Mouse (Mus musculus) spleen, embryonic (tissue): ENCODE data around the gene E4f1.

ENCODE experiments used
- CTCF ChIA-PET: fragments of 350-600 bp; sonication (Branson Sonifier 250); formaldehyde crosslinking; loops from one replicate; lab custom pipeline; 2022; lab: Charles Lee

The E4f1 gene

DNA sequence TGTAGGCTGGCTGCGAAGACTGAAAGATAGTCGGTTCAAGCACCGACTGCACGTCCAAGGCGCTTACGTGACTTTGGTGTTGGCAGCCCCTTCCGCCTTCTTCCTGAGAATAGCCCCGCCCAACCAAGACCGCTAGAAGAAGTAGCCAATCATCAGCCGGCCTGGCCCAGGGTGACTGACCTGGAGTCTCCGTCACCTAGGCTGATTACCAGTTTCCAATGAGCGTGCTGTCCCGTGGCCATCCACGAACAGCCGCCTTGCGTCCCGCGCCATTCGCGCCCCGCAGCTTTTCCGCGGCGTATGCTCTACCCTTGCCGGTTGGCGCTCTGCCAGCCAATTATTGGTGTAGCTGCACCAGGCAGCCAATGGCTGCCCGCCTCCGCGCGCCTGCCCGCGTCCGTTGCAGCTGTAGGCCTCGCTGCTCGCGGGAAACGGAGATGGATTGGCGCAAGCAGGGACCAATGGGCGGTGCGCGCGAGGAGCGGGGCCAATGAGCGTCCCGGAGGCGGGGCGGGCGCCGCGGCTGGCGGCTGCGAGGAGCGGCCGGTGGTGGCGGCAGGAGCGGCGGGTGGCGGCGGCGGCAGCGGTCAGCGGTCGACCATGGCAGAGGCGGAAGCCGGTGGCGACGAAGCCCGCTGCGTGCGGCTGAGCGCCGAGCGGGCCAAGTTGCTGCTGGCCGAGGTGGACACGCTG lies at the start of gene E4f1, which contains the start of gene Pgp:
Gene E4f1 (minus strand): TSS at position 404 of the 693 bp plus-strand sequence.
Gene Pgp (plus strand): TSS at position 483 of the 693 bp plus-strand sequence.
- CTCF ChIA-PET: no interaction called here

DNA sequence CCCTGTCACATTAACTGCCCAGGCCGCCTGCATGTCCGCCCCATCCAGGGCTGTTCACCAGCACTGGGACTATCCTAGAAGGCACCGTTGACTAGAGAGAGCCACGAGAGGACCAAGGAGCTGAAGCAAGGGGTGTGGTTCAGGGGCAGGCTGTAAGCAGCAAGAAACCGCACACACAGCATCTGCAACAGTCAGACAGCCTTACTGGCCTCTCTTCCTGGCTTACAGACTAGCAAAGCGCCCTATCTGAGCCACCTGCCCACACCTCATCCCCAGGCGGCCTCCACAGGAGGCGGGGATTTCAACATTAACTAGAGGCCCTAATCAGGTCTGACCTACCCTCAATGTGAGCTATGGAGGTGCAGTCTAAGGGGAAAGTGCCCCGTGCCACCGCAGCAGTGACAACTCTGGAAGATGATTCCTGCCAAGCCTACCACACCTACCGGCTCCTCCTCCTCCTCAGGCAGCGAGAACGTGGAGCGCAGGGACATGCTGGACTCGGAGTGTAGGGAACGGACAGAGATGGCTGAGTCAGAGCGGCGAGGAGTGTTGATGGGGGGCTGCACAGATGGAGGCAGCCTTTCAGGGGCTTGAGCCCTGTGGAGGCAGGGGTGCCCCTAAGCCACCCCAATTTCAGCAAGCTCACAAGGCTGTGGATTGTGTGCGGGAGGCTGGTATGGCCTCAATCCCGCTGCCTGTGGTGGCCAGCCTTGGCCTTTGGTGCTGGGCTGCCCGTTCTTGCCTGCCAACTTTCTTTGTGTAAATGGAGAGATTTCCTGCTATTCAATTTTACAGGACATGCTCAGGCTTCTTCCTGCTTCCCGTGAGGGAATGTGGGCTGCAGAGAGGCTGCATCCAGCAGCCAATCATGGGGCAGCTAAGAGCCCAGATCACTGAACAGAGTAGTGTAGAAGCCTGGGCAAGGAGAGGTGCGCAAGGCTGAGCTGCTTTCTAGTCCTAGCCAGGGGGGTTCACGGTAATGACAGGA lies 44.5 kb upstream of the E4f1 start:
- CTCF ChIA-PET: no interaction called here

DNA sequence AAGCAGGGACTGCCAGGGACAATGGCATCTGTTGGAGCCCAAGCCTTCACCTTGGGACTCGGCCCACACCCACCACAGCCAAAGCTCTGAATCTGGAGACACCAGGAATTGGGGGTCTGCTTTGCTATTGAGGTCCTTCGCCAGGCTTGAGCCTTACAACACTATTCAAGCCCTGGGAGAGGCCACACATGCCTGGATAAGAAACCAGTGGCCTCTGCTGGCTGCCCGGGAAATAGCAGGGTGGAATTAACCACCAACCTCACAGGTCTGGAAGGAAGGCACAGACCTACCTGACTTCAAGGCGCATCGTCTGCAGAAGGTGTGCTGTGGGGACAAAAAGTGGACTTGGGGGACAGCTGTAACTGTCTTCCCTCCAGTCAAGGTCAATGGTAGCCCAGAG lies 43.5 kb upstream of the E4f1 start:
- CTCF ChIA-PET: no interaction called here

DNA sequence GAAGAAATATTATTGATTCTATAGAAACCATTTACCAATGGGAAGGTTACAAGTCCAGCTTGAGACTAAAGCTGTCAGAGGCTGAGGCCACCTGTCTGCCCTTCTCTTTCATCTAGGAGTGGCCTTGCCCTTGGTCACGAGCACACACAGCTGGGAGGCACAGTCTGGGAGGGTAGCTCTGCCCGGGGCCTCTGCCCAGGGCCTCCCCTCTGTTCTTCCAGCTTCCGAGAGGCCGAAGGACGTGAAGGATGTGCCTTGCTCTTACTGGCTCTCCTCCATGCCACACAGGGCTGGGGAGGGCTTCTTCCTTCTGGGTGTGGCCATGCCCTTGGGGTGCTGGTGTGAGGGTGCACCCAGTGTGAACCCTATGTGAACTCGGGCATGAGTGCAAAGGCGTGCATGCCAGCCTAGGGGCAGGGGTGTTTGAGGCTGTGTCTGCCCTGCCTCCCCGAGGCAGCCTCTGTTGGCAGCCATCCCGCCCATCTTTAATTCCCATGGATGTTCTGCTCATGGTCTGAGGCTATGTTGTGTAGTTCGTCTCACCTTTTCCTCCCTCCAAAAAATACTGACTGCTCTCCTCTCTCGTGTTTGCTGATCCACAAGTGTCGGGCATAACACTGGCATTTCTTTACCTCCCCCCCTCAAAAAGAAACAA lies 37.8 kb upstream of the E4f1 start:
- CTCF ChIA-PET: no interaction called here

DNA sequence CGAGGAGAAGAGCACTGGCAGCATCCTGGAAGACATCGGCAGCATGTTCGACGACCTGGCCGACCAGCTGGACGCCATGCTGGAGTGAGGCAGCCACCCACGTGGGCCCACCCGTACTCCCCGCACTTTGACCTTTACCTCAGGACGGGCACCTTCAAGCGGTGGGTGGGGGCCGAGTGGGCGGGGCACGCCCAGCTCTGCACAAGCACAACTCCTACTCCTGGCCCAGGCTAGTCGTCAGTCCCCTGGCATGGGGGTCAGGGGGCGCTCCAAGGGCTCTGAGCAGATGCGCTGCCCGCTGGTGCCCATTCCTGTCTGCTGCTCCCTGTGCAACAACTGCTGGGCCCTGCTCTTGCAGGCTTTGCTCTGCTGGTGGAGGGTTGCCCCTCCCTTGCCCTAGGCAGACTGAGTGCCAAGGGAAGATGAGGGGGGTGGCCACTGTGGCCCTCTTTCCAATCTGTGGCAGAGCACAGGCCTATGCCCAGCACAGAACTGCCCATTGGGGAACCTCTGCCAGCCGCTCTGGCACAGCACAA lies 37.1 kb upstream of the E4f1 start:
- CTCF ChIA-PET: no interaction called here

DNA sequence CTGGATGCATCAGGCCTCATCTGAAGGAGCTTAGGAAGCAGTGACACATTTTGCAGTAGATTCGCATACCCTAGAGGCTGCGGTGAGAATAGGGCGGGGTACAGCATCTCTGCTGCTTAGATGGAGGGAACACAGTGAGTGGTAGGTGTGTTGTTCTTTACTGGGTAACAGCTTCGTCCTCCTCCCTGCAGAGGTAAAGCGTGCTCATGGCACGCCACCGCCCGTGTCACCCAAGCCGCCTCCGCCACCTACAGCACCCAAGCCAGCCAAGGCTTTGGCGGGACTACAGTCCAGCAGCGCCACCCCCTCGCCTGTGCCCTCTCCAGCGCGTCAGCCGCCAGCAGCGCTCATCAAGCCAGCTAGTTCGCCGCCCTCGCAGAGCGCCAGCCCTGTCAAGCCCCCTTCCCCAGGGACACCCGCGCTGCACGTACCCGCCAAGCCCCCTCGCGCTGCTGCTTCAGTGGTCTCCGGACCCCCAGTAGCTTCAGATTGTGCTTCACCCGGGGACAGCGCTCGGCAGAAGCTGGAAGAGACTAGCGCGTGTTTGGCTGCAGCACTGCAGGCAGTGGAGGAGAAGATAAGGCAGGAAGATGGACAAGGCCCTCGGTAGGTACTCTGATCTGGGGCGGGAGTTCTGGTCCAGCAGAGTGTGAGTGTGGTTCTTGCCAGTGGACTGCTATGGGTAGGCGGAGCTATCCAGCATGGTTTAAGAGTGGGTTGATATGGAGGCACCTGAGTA lies 36.4 kb upstream of the E4f1 start:
- CTCF ChIA-PET: interaction anchor here (0.6 kb wide), 1 partner anchor 142 kb away, joined by 7 read pairs; no protein-coding TSS in a partner anchor

DNA sequence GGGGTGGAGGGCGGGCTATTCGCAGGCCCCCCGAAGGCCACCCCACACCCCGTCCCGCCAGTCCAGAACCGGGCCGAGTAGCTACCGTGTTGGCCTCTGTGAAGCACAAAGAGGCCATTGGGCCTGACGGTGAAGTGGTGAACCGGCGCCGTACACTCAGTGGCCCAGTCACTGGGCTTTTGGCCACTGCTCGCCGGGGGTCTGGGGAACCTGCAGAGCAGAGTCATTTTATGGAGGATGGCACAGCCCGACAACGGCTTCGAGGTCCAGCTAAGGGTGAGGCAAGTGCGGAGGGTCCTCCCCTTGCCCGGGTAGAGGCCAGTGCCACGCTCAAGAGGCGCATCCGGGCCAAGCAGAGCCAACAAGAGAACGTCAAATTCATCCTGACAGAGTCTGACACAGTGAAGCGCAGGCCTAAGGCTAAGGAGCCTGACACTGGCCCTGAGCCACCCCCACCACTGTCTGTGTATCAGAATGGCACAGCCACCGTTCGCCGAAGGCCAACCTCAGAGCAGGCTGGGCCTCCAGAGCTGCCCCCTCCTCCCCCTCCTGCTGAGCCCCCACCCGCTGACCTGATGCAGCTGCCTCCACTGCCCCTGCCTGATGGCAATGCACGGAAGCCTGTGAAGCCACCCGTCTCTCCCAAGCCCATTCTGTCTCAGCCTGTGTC lies 35.3 kb upstream of the E4f1 start:
- CTCF ChIA-PET: interaction anchor here (0.6 kb wide), 1 partner anchor 141 kb away, joined by 7 read pairs; no protein-coding TSS in a partner anchor

DNA sequence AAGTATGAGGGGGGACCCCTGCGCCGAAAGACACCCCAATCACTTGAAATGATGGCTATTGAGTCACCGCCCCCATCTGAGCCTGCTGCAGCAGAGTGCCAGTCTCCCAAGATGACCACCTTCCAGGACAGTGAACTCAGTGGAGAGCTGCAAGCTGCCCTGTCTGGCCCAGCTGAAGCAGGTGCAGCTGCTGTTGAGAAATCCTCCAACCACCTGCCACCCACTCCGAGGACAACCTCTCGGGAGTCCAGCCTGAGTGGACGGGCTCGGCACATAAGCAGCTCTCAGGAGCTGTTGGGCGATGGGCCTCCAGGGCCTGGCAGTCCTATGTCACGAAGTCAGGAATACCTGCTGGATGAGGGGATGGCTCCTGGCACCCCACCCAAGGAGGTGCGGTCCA lies 34.0 kb upstream of the E4f1 start:
- CTCF ChIA-PET: no interaction called here

DNA sequence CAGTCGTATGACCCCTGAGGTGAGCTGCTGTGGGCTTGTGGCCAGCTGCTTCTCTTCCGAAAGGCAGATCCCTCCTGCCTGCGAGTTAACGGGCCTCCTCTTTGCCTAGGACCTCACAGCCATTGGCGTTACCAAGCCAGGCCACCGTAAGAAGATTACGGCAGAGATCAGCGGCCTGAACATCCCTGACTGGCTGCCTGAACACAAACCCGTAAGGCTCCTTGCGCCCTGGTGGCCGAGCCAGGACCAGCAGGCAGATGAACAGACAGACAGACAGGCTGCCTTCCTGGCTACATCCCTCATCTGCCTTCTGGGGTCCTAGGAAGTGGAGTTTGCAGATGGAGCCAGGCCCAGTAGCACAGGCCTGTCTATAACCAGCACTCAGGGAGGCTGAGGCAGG lies 32.1 kb upstream of the E4f1 start:
- CTCF ChIA-PET: no interaction called here

DNA sequence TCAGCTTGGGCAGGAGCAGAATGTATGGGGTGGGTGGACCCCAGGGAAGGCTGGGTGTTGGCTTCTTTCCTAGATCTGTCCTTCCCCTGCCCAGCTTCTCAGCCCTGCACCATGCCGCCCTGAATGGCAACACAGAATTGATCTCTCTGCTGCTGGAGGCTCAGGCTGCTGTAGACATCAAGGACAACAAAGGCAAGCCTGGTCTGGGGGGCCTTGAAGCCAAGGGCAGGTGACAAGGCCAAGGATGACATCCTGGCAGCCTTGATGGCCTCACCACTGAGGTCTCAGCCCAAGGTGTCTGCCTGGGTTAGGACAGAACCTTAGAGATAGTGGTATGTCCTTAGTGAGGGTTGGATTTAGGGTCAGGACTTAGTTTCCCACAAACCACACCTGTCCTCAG lies 25.9 kb upstream of the E4f1 start:
- CTCF ChIA-PET: no interaction called here

DNA sequence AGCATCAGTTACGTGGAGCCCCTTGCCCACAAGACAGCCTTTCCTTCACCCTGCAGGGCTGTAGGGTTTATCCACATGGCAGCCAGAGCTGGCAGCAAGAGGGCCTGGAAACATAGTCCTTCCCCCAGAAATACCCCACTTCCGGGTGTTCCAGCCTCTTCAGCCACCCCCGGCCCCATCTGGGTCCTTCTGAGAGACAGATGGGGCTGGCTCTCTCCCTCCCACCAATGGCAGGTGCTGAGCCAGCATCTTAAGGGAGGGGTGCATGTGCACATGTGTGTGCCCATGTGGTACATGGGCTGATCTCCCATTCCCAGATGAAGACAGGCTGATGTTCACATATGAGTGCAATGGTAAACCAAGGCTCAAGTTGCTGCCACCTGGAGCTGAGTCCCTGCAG lies 25.3 kb upstream of the E4f1 start:
- CTCF ChIA-PET: interaction anchor here (1.1 kb wide), 1 partner anchor 159 kb away, joined by 3 read pairs; no protein-coding TSS in a partner anchor

DNA sequence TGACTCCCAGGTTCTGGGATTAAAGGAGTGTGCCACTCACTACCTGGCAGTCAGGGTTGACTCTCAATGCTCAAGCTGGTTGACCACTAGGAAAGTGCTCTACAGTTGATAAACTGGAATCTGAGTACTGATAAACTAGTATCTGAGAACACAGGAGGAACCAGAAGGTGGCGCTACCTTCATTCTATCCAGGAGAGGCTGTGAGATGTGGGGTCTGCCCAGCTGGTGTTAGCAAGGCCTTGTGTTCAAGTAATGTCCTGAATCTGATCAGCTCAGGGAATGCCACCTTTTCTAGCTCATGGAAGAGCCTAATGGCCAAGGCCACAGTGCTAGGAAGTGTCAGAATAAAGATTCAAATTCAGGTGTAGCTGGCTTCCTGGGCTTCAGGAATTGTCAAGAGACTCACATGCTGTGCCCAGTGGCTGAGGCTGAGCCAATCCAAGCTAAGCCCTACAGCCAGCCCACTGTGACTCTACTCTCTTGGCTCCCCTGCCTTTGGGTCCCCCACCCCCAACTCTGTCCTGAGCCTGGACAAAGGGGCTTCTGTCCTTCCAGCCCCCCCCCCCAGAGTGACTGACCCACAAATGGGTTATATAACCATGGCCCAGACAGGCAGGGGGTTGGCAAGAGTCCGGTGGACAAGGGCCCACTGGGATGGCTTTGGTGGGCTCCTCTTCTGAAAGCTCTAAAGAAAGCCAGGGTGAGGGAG lies 24.7 kb upstream of the E4f1 start:
- CTCF ChIA-PET: interaction anchor here (1.1 kb wide), 1 partner anchor 159 kb away, joined by 3 read pairs; no protein-coding TSS in a partner anchor

DNA sequence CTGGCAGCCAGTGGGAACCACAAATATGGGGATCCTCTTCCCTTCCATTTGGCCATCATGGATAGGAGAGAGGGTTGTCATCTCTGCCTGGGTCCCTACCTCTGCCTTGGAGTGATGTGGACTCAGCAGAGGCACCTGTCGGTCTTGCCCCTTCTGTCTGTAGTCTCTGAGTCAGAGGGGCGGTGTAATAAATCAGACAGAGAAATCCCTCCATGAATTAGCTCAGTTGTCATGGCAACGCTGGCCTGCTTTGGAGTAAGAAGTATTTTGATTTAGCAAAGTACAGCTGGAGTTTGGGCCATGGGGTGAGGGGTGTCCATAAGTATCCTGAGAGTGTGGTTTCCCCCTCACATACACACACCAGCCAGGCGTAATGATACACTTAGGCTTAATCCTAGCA lies 20.3 kb upstream of the E4f1 start:
- CTCF ChIA-PET: no interaction called here

DNA sequence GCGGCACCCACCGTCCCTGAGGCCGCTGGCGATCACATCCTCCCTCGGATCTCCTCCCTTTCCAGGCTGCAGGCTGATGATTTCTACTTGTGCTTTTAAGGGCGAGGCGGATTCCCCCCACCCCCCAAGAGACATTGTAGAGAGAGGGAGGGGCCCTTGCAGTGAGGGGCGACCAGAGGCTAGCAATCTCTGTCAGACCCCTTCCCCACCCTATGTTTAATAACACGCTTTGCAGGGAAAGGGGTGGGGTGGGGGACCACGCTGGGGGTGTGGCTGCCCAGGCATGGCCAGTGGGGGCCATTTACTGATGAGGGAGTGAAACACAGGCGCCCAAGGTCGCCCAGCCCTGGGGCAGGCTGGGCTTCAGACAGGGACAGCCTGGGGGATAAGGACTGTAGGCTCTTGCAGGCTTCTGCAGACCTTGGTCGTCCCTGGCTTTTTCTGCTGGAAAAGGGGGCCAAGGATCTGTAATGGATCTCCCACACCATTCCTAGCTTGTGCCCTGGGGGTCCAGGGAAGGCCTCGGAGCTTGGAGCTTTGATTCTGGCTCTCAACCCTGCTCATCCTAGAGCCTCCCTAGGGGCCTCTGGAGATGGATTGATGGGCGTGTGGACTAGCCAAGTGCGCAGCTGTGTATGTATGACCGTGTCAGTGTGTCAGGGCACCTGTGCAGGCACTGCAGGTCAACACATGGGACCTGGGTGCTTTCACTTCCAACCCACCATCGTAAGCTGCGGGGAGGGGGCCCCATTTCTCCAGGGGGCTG lies 19.3 kb upstream of the E4f1 start:
- CTCF ChIA-PET: interaction anchor here (0.5 kb wide), 1 partner anchor 53 kb away, joined by 4 read pairs; no protein-coding TSS in a partner anchor

DNA sequence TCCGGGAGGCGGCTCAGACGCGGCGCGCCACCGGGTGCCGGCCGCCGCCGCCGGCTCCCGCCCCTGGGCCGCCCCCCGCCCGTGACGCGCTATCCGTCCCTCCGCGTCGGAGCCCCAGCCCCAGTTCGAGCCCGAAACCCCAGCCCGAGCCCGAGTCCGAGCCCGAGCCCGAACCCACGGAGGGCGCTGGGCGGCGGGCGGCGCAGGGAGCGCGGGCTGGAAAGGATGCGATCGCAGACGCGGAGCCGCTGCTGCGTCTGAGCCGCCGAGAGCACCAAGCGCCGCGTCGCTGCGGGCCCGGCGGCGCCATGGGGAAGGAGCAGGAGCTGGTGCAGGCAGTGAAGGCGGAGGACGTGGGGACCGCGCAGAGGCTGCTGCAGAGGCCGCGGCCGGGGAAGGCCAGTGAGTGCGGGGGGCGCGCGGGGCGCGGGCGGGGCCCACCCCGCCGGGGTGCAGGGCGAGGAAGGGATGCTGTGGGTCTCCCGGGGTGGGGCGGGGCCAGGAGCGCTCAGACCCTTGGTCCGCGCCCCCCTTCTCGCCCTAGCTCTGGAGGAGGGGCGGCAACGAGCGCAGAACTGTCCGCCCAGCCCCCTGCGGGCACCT lies 18.6 kb upstream of the E4f1 start:
- CTCF ChIA-PET: interaction anchor here (0.5 kb wide), 1 partner anchor 53 kb away, joined by 4 read pairs; no protein-coding TSS in a partner anchor

DNA sequence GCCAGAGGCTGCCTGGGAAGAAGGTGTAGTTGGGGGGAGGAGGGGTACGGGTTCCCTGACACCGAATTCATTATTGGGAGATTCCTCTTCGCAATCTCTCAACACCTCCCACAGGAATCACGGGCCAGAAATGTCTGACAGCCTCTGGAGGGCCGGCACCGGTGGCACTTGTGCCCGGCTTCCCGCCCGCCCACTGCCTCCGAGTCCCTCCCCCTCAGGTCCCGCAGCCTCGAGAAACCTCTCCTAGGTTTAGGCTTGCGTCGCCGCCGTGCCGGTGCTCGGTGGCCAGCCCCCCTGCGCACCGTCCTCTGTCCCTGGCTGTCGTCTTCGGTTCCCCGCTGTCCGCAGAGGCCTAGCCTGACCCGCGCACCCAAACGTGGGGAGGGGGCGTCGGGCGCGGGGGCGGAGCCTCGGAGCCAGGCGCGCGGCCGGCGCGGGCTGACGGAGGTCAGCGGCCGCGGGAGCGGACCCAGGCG lies 18.1 kb upstream of the E4f1 start, which contains the start of gene Caskin1:
Gene Caskin1 (plus strand): TSS at position 416 of the 476 bp plus-strand sequence.
- CTCF ChIA-PET: no interaction called here

DNA sequence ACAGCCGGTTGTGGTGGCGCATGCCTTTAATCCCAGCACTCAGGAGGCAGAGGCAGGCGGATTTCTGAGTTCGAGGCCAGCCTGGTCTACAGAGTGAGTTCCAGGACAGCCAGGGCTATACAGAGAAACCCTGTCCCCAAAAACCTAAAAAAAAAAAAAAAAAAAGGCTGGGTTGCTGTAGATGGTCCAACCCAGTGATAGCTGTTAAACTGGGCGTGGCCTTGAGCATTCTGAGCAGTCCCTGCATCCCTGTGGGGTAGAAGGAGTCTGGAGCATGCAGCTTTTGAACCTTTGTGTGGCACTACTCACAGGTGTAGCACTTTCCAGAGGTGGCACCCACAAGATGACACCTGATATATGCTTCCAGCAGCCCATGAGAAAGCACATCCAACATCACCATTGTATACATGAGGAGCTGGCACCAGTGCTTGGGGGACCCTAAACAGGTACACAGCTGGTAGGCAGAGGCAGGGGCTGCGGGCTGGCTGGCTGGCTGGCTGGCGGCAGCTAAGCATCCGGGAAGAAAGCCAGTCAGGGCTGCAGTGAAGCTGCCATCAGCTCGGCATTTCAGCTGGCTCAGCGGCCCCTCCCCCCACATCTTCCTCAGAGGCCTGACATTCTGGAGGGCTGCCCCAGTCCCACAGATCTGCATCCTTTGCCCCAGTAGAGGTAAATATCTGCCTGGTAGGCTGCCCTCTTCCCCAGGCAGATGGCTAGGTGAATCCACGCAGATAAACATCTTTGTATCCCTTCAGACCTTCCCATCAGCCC lies 15.2 kb upstream of the E4f1 start:
- CTCF ChIA-PET: interaction anchor here (0.6 kb wide), 3 partner anchors 8 to 316 kb away, joined by 3 read pairs; no protein-coding TSS in a partner anchor
